In genomic region chr4:98318769-98319168, GRCm38 (mm10) we compare ENCODE assay signal across 16 mouse cellular contexts.
A peak's percentile ranks its signal among the peaks of the same experiment; 100 is the strongest.
DNase-seq lines count a peak whose midpoint lies in the region; ATAC-seq and TF ChIP-seq lines count a peak whose summit lies in the region.
"Had no signal": no experiment of that assay in that cellular context is flagged by ENCODE, and none has a peak within 500 bp of the region (broad histone marks: within the 10 kb centered on the region; RNA-seq: fewer than 3 reads in every experiment).

No protein-coding gene starts in this region.

- H3K27ac ChIP-seq in heart, embryonic 10.5 days = no peak overlapping the region
- H3K27ac ChIP-seq in liver, adult 2 months (replicated peaks; ENCODE audit: insufficient read depth, low read depth, low read length) = no peak overlapping the region
- no peak overlapping the region for H3K27ac ChIP-seq in liver, embryonic 11.5 days (ENCODE audit: low read depth, low read length)
- H3K27ac ChIP-seq in stomach, embryonic 15.5 days = 0 out of 2 replicates have a peak overlapping the region, but pooled peaks have one; percentile 4
- H3K27ac ChIP-seq in hindbrain, postnatal 0 days = no peak overlapping the region
- H3K27ac ChIP-seq: forebrain, embryonic 13.5 days; intestine, embryonic 15.5 days; left cerebral cortex, adult 2 months; neural tube, embryonic 13.5 days had no signal

- WGBS in heart, embryonic 10.5 days = 81% methylated on average over 3 of the region's 3 CpGs
- WGBS in liver, adult 2 months = 77% methylated on average over 3 of the region's 3 CpGs
- WGBS in liver, embryonic 11.5 days = 71% methylated on average over 3 of the region's 3 CpGs
- WGBS in stomach, embryonic 15.5 days = 48% methylated on average over 3 of the region's 3 CpGs
- 76% methylated on average over 3 of the region's 3 CpGs for WGBS in hindbrain, postnatal 0 days

- no peak for ATAC-seq in liver, embryonic 11.5 days (replicated peaks; ENCODE audit: low FRiP score)
- peak; percentile 18; the same call in 1 of the 2 replicates for ATAC-seq in stomach, embryonic 15.5 days (ENCODE audit: insufficient read depth, low FRiP score, low read depth)
- ATAC-seq in monocyte, adult 5-6 weeks (replicated peaks; ENCODE audit: insufficient number of reproducible peaks, low FRiP score, low TSS enrichment, poor library complexity, severe bottlenecking) = no peak
- no peak for ATAC-seq in hindbrain, postnatal 0 days
- ATAC-seq: forebrain, embryonic 13.5 days; intestine, embryonic 15.5 days; midbrain, embryonic 16.5 days had no signal

- peaks cover 12% of the 10 kb centered on the region for H3K4me1 ChIP-seq in heart, embryonic 10.5 days
- 0 out of 2 replicates have a peak, but pooled peaks cover 2% of the 10 kb centered on the region for H3K4me1 ChIP-seq in liver, adult 2 months (ENCODE audit: control insufficient read depth, insufficient read depth, low read length)
- H3K4me1 ChIP-seq in liver, embryonic 11.5 days (replicated peaks; ENCODE audit: control insufficient read depth, insufficient read depth, low read length) = no peaks in the 10 kb centered on the region; the same call in 1 of the 2 replicates
- H3K4me1 ChIP-seq in stomach, embryonic 15.5 days = peaks cover 12% of the 10 kb centered on the region
- peaks cover 15% of the 10 kb centered on the region for H3K4me1 ChIP-seq in hindbrain, postnatal 0 days (ENCODE audit: insufficient read depth, low read length)

- TF ChIP-seq POLR2A in liver, adult 2 months (IDR thresholded peaks at IDR 0.05; ENCODE audit: extremely low read depth, insufficient read depth, low read length) = no peak

- no peak overlapping the region for H3K4me2 ChIP-seq in liver, embryonic 11.5 days
- H3K4me2 ChIP-seq in stomach, embryonic 15.5 days = no peak overlapping the region
- no peak overlapping the region for H3K4me2 ChIP-seq in hindbrain, postnatal 0 days (ENCODE audit: low read depth, low read length)
- H3K4me2 ChIP-seq: forebrain, embryonic 13.5 days; intestine, embryonic 15.5 days; neural tube, embryonic 13.5 days had no signal

- DNase-seq in heart, adult 18-20 months = peak; percentile 42 to 61
- no peak for DNase-seq in heart, embryonic 10.5 days (ENCODE audit: low spot score)
- DNase-seq in liver, adult 2 months (ENCODE audit: extremely low read depth, low read depth, low spot score) = peak; percentile 24
- DNase-seq in liver, embryonic 11.5 days (ENCODE audit: low spot score) = no peak
- DNase-seq in forelimb bud, embryonic 11.5 days (ENCODE audit: low read depth, low spot score) = peak; percentile 61
- DNase-seq in hindbrain, postnatal 0 days (ENCODE audit: low spot score) = no peak
- DNase-seq: cerebellum, adult 11-12 months; gastrocnemius, postnatal 25 days had no signal

- no peaks in the 10 kb centered on the region for H3K79me2 ChIP-seq in liver, adult 2 months (ENCODE audit: control insufficient read depth, insufficient read depth, low read length)

- H3K9ac ChIP-seq in liver, adult 2 months (ENCODE audit: low read depth, low read length) = no peak overlapping the region
- no peak overlapping the region for H3K9ac ChIP-seq in liver, embryonic 11.5 days (ENCODE audit: low read depth, low read length)
- H3K9ac ChIP-seq in stomach, embryonic 15.5 days = no peak overlapping the region
- H3K9ac ChIP-seq in hindbrain, postnatal 0 days (replicated peaks; ENCODE audit: low read length) = no peak overlapping the region
- H3K9ac ChIP-seq: forebrain, embryonic 13.5 days; intestine, embryonic 15.5 days; neural tube, embryonic 13.5 days had no signal

- H3K9me3 ChIP-seq in heart, embryonic 10.5 days = no peaks in the 10 kb centered on the region
- H3K9me3 ChIP-seq in liver, embryonic 11.5 days (ENCODE audit: control insufficient read depth, low read length) = no peaks in the 10 kb centered on the region
- H3K9me3 ChIP-seq in stomach, embryonic 15.5 days = no peaks in the 10 kb centered on the region
- H3K9me3 ChIP-seq in hindbrain, postnatal 0 days (ENCODE audit: low read length) = no peaks in the 10 kb centered on the region
- H3K9me3 ChIP-seq: forebrain, embryonic 13.5 days; intestine, embryonic 15.5 days; neural tube, embryonic 13.5 days had no signal

- no peak for TF ChIP-seq CTCF in liver, adult 2 months (IDR thresholded peaks at IDR 0.05; ENCODE audit: low read depth, low read length)
- no peak for TF ChIP-seq CTCF in hindbrain, postnatal 0 days (IDR thresholded peaks at IDR 0.05; ENCODE audit: low read depth)

- no peaks in the 10 kb centered on the region for H3K36me3 ChIP-seq in heart, embryonic 10.5 days
- H3K36me3 ChIP-seq in liver, adult 2 months (ENCODE audit: control insufficient read depth, insufficient read depth, low read length) = no peaks in the 10 kb centered on the region
- H3K36me3 ChIP-seq in liver, embryonic 11.5 days (ENCODE audit: control insufficient read depth, insufficient read depth, low read length) = no peaks in the 10 kb centered on the region
- no peaks in the 10 kb centered on the region for H3K36me3 ChIP-seq in stomach, embryonic 15.5 days
- H3K36me3 ChIP-seq in hindbrain, postnatal 0 days (ENCODE audit: insufficient read depth, low read length) = no peaks in the 10 kb centered on the region
- H3K36me3 ChIP-seq: G1E; intestine, embryonic 15.5 days; neural tube, embryonic 13.5 days had no signal

- H3K4me3 ChIP-seq in heart, embryonic 10.5 days = no peak overlapping the region
- H3K4me3 ChIP-seq in liver, adult 2 months (ENCODE audit: insufficient read depth, low read depth, low read length) = no peak overlapping the region
- no peak overlapping the region for H3K4me3 ChIP-seq in liver, embryonic 11.5 days (ENCODE audit: low read depth, low read length)
- H3K4me3 ChIP-seq in stomach, embryonic 15.5 days (replicated peaks) = no peak overlapping the region
- no peak overlapping the region for H3K4me3 ChIP-seq in hindbrain, postnatal 0 days (ENCODE audit: low read length)
- H3K4me3 ChIP-seq: forebrain, embryonic 13.5 days; intestine, embryonic 15.5 days; left cerebral cortex, adult 2 months; neural tube, embryonic 13.5 days had no signal

- H3K27me3 ChIP-seq in heart, embryonic 10.5 days (ENCODE audit: insufficient read depth, poor library complexity, severe bottlenecking) = peaks cover 11% of the 10 kb centered on the region; the same call in 1 of the 2 replicates
- no peaks in the 10 kb centered on the region for H3K27me3 ChIP-seq in liver, adult 2 months (ENCODE audit: control insufficient read depth, insufficient read depth, low read length)
- H3K27me3 ChIP-seq in liver, embryonic 11.5 days (replicated peaks; ENCODE audit: control insufficient read depth, insufficient read depth, low read length) = peaks cover 6% of the 10 kb centered on the region
- H3K27me3 ChIP-seq in stomach, embryonic 15.5 days (replicated peaks) = no peaks in the 10 kb centered on the region
- no peaks in the 10 kb centered on the region for H3K27me3 ChIP-seq in hindbrain, postnatal 0 days (ENCODE audit: insufficient read depth, low read length)
- H3K27me3 ChIP-seq: forebrain, embryonic 13.5 days; neural tube, embryonic 13.5 days had no signal

Comparison
In these comparisons a context has a peak if more than half of its experiments do, and no peak if none do; other contexts are left out.
1. DNase-seq: peak in heart, adult 18-20 months (2 of 2), liver, adult 2 months (single experiment) and forelimb bud, embryonic 11.5 days (single experiment); none in heart, embryonic 10.5 days (single experiment), liver, embryonic 11.5 days (single experiment) and hindbrain, postnatal 0 days (single experiment).